Mouse (Mus musculus) MEL (cell line): ENCODE measurements at regions not wholly inside any gene's neighbourhood (a gene's known extent, or its start where the extent isn't known, plus 50 kb on each side); places are given as distances from the start of the nearest gene placed in this dataset.

Source experiments
- DNase-seq: peaks from one replicate; pipeline ENCODE4 v3.0.0; 2011; ENCODE audit warnings: low read depth, low spot score
- H3K27ac ChIP-seq: 2 replicates; pipeline ENCODE4 v1.5.1; 2012; ENCODE audit warnings: low read depth, mild to moderate bottlenecking, control low read depth, low read length, moderate library complexity; ENCODE audit not compliant: control insufficient read depth
- H3K27me3 ChIP-seq, 2 experiments: fragments of 150-350 bp in 1 of 2; sonication (generic) in 1 of 2; 2 replicates each; pipeline ENCODE4 v1.6.1; 2012; ENCODE audit warnings: low read length in 2 of 2, mild to moderate bottlenecking in 2 of 2, improper control_type of control experiment in 1 of 2, moderate library complexity in 1 of 2; ENCODE audit not compliant: insufficient read depth in 2 of 2, control insufficient read depth in 1 of 2
- H3K36me3 ChIP-seq, 2 experiments: 2 replicates each; pipeline ENCODE4 v1.6.1; 2012 to 2014; ENCODE audit warnings: low read length in 2 of 2, improper control_type of control experiment in 1 of 2, inconsistent platforms in 1 of 2, mild to moderate bottlenecking in 1 of 2; ENCODE audit not compliant: insufficient read depth in 2 of 2, control insufficient read depth in 1 of 2
- H3K4me1 ChIP-seq, 2 experiments: fragments of 150-350 bp in 1 of 2; sonication (generic) in 1 of 2; 2 replicates each; pipeline ENCODE4 v1.6.1; 2012; ENCODE audit warnings: low read length in 2 of 2, improper control_type of control experiment in 1 of 2, mild to moderate bottlenecking in 1 of 2; ENCODE audit not compliant: insufficient read depth in 2 of 2, control insufficient read depth in 1 of 2
- H3K4me3 ChIP-seq, 2 experiments: fragments of 150-350 bp in 1 of 2; sonication (generic) in 1 of 2; 2 replicates each; pipeline ENCODE4 v1.5.1; 2012; ENCODE audit warnings: low read depth in 2 of 2, low read length in 2 of 2, mild to moderate bottlenecking in 2 of 2, moderate library complexity in 2 of 2, control low read depth in 1 of 2, improper control_type of control experiment in 1 of 2; ENCODE audit not compliant: control insufficient read depth in 1 of 2, insufficient read depth in 1 of 2
- H3K79me2 ChIP-seq: 2 replicates; pipeline ENCODE4 v1.6.1; 2012; ENCODE audit warnings: mild to moderate bottlenecking, low read length, moderate library complexity; ENCODE audit not compliant: control insufficient read depth, poor library complexity, insufficient read depth
- H3K9ac ChIP-seq: 2 replicates; pipeline ENCODE4 v1.6.1; 2012; ENCODE audit warnings: low read depth, mild to moderate bottlenecking, control low read depth, low read length, moderate library complexity; ENCODE audit not compliant: control insufficient read depth, poor library complexity, severe bottlenecking
- H3K9me3 ChIP-seq: fragments of 150-350 bp; sonication (generic); replicated peaks from 2 replicates; pipeline ENCODE4 v1.6.1; 2012; ENCODE audit warnings: mild to moderate bottlenecking, low read length, improper control_type of control experiment, moderate library complexity; ENCODE audit not compliant: insufficient read depth
- BHLHE40 ChIP-seq: IDR thresholded peaks from 2 replicates; pipeline ENCODE4 v1.6.1; 2012; ENCODE audit warnings: low read depth, mild to moderate bottlenecking, inconsistent platforms, low read length, improper control_type of control experiment, borderline replicate concordance
- CHD1 ChIP-seq: IDR thresholded peaks from 2 replicates; pipeline ENCODE4 v1.6.1; 2012; ENCODE audit warnings: low read depth, mild to moderate bottlenecking, inconsistent platforms, low read length, improper control_type of control experiment
- CHD2 ChIP-seq: IDR thresholded peaks from 2 replicates; pipeline ENCODE4 v1.6.1; 2011; ENCODE audit warnings: low read length, improper control_type of control experiment
- CTCF ChIP-seq, 3 experiments: IDR thresholded peaks in 2 of 3; conservative IDR thresholded peaks in 1 of 3; 2 replicates each; pipeline ENCODE4 v1.5.1; 2011 to 2012; ENCODE audit warnings: low read length in 3 of 3, low read depth in 2 of 3, mild to moderate bottlenecking in 2 of 3, improper control_type of control experiment in 1 of 3, inconsistent platforms in 1 of 3, mixed read lengths in 1 of 3, moderate library complexity in 1 of 3; ENCODE audit not compliant: control insufficient read depth in 1 of 3, insufficient read depth in 1 of 3, poor library complexity in 1 of 3, severe bottlenecking in 1 of 3
- E2F4 ChIP-seq: IDR thresholded peaks from 2 replicates; pipeline ENCODE4 v1.6.1; 2011; ENCODE audit warnings: low read depth, low read length, improper control_type of control experiment, borderline replicate concordance
- EP300 ChIP-seq, 2 experiments: IDR thresholded peaks; 2 replicates each; pipeline ENCODE4 v1.6.1; 2011; ENCODE audit warnings: improper control_type of control experiment in 2 of 2, low read length in 2 of 2, low read depth in 1 of 2, mild to moderate bottlenecking in 1 of 2
- ETS1 ChIP-seq: IDR thresholded peaks from 2 replicates; pipeline ENCODE4 v1.6.1; 2012; ENCODE audit warnings: low read depth, mild to moderate bottlenecking, inconsistent platforms, low read length, improper control_type of control experiment, moderate library complexity
- GABPA ChIP-seq: IDR thresholded peaks from 2 replicates; pipeline ENCODE4 v1.6.1; 2012; ENCODE audit warnings: low read depth, mild to moderate bottlenecking, inconsistent platforms, low read length, improper control_type of control experiment, moderate library complexity
- JUND ChIP-seq: IDR thresholded peaks from 2 replicates; pipeline ENCODE4 v1.6.1; 2011; ENCODE audit warnings: low read depth, mild to moderate bottlenecking, improper control_type of control experiment, low read length
- MAX ChIP-seq: IDR thresholded peaks from 2 replicates; pipeline ENCODE4 v1.6.1; 2011; ENCODE audit warnings: low read length, improper control_type of control experiment
- MAZ ChIP-seq: IDR thresholded peaks from 2 replicates; pipeline ENCODE4 v1.6.1; 2012; ENCODE audit warnings: low read depth, mild to moderate bottlenecking, inconsistent platforms, low read length, improper control_type of control experiment
- NELFE ChIP-seq: IDR thresholded peaks from 2 replicates; pipeline ENCODE4 v1.6.1; 2011; ENCODE audit warnings: low read depth, low read length, improper control_type of control experiment
- NRF1 ChIP-seq: IDR thresholded peaks from 2 replicates; pipeline ENCODE4 v1.6.1; 2014; ENCODE audit warnings: low read depth, mild to moderate bottlenecking, inconsistent platforms, low read length, improper control_type of control experiment, moderate library complexity; ENCODE audit not compliant: poor library complexity, insufficient read depth, severe bottlenecking
- POLR2A ChIP-seq, 2 experiments: IDR thresholded peaks; 2 replicates each; pipeline ENCODE4 v1.6.1; 2011 to 2012; ENCODE audit warnings: low read length in 2 of 2, mild to moderate bottlenecking in 2 of 2, control low read depth in 1 of 2, improper control_type of control experiment in 1 of 2, low read depth in 1 of 2, moderate library complexity in 1 of 2; ENCODE audit not compliant: control insufficient read depth in 1 of 2, insufficient read depth in 1 of 2, poor library complexity in 1 of 2
- POLR2AphosphoS5 ChIP-seq: IDR thresholded peaks from 2 replicates; pipeline ENCODE4 v1.6.1; 2012; ENCODE audit warnings: low read depth, borderline replicate concordance, mild to moderate bottlenecking, inconsistent platforms, low read length, moderate library complexity, mixed read lengths
- TAL1 ChIP-seq: IDR thresholded peaks from 2 replicates; pipeline ENCODE4 v1.6.1; 2012; ENCODE audit warnings: mild to moderate bottlenecking, inconsistent platforms, low read length, moderate library complexity, mixed read lengths
- USF2 ChIP-seq, 2 experiments: IDR thresholded peaks; 2 replicates each; pipeline ENCODE4 v1.6.1; 2011 to 2012; ENCODE audit warnings: improper control_type of control experiment in 2 of 2, low read length in 2 of 2, borderline replicate concordance in 1 of 2, inconsistent platforms in 1 of 2, low read depth in 1 of 2, mild to moderate bottlenecking in 1 of 2; ENCODE audit not compliant: insufficient read depth in 1 of 2
- ZC3H11A ChIP-seq: IDR thresholded peaks from 2 replicates; pipeline ENCODE4 v1.6.1; 2012; ENCODE audit warnings: low read depth, mild to moderate bottlenecking, inconsistent platforms, low read length, improper control_type of control experiment
- ZKSCAN1 ChIP-seq: IDR thresholded peaks from 2 replicates; pipeline ENCODE4 v1.6.1; 2012; ENCODE audit warnings: low read depth, mild to moderate bottlenecking, inconsistent platforms, low read length, improper control_type of control experiment, moderate library complexity
- ZNF384 ChIP-seq: IDR thresholded peaks from 2 replicates; pipeline ENCODE4 v1.6.1; 2012; ENCODE audit warnings: low read depth, mild to moderate bottlenecking, inconsistent platforms, low read length, improper control_type of control experiment

DNA sequence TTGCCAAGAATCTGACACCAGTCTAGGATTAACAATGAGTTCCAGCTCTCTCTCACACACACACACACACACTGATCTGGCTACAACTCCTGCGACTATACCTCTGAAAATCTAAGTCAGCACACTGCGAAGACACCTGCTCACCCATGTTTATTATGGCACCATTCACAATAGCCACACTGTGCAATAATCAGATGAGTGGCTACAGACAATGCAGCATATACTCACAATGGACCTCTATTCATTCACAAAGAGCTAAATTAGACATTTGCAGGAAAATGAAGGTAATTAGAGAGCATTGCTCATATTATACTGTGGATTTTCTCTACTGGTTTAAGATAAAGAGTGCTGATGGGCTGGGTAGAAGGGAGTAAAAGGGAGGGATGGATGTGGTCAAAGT lies 116.3 kb downstream of the Rbm46 start:
- TF ChIP-seq CHD1 (no peak), TAL1 (no peak), NRF1 (no peak), CTCF (IDR thresholded peaks at IDR 0.05 in 2 of 3, conservative IDR thresholded peaks at IDR 0.05 in 1 of 3; ENCODE audit: control insufficient read depth in 1 of 3, insufficient read depth in 1 of 3, low read depth in 2 of 3, low read length in 3 of 3, poor library complexity in 1 of 3, severe bottlenecking in 1 of 3) (no peak), POLR2AphosphoS5 (no peak), POLR2A (IDR thresholded peaks at IDR 0.05; ENCODE audit: control insufficient read depth in 1 of 2, insufficient read depth in 1 of 2, low read depth in 1 of 2, low read length in 2 of 2, poor library complexity in 1 of 2) (no peak), JUND (no peak), ETS1 (no peak), NELFE (no peak), ZKSCAN1 (no peak), BHLHE40 (no peak), USF2 (IDR thresholded peaks at IDR 0.05; ENCODE audit: borderline replicate concordance in 1 of 2, insufficient read depth in 1 of 2, low read depth in 1 of 2, low read length in 2 of 2) (no peak)
- H3K9me3 ChIP-seq: no peaks in the 10 kb centered on the region

GRCm38 (mm10) chr3:82758967-82759366 lies 117.3 kb downstream of the Rbm46 start:
- Histone ChIP-seq H3K4me3 (no peak overlapping the region), H3K27ac (no peak overlapping the region), H3K36me3 (no peaks in the 10 kb centered on the region), H3K9me3 (no peaks in the 10 kb centered on the region), H3K79me2 (no peaks in the 10 kb centered on the region), H3K9ac (no peak overlapping the region), H3K4me1 (no peaks in the 10 kb centered on the region), H3K27me3 (no peaks in the 10 kb centered on the region)
- DNase-seq: no peak
- no peak for TF ChIP-seq TAL1
- no peak for TF ChIP-seq MAX
- no peak for TF ChIP-seq ZC3H11A
- no peak for TF ChIP-seq CHD2
- no peak for TF ChIP-seq E2F4
- TF ChIP-seq ZKSCAN1: no peak
- no peak for TF ChIP-seq GABPA
- TF ChIP-seq NELFE: no peak
- TF ChIP-seq MAZ: no peak
- TF ChIP-seq ZNF384: no peak
- no peak for TF ChIP-seq EP300 (IDR thresholded peaks at IDR 0.05; ENCODE audit: low read depth in 1 of 2, low read length in 2 of 2)
- TF ChIP-seq POLR2A (IDR thresholded peaks at IDR 0.05; ENCODE audit: control insufficient read depth in 1 of 2, insufficient read depth in 1 of 2, low read depth in 1 of 2, low read length in 2 of 2, poor library complexity in 1 of 2): no peak
- TF ChIP-seq, all 39 proteins: peak for 0

More for the DNA sequence above, 116.3 kb downstream of the Rbm46 start:
- DNase-seq: no peak
- H3K27ac ChIP-seq: no peak overlapping the region
- H3K27me3 ChIP-seq: no peaks in the 10 kb centered on the region
- H3K9ac ChIP-seq: no peak overlapping the region
- no peaks in the 10 kb centered on the region for H3K79me2 ChIP-seq
- H3K36me3 ChIP-seq: no peaks in the 10 kb centered on the region
- no peak overlapping the region for H3K4me3 ChIP-seq
- no peaks in the 10 kb centered on the region for H3K4me1 ChIP-seq
